Mouse (Mus musculus): ENCODE measurements around the gene 9830107B12Rik.
"Not testable (repeated sequence)": the region's sequence is repeated elsewhere in the genome, so short reads cannot be mapped to it uniquely, and the experiment has no call there.

9830107B12Rik gene

GRCm38 (mm10) chr17:48146120-48146519, at the start of gene 9830107B12Rik:
Gene 9830107B12Rik, minus strand, starts transcription at chr17:48146268.
- no peak for DNase-seq (ENCODE audit: low read depth, low spot score)

DNA sequence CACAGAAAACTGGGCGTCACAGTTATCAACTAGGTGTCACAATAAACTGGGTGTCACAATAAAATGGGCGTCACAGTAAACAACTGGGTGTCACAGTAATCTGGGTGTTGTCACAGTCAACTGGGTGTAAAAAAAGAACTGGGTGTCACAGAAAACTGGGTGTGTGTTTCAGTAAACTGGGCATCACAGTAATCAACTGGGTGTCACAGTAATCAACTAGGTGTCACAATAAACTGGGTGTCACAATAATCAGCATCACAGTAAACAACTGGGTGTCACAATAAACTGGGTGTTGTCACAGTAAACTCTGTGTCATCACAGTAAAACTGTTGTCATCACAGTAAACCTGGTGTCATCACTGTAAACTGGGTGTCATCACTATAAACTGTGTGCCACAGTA, 46.3 kb upstream of the 9830107B12Rik start:
- no peak for DNase-seq (ENCODE audit: low read depth, low spot score)

- peak; percentile 4 for DNase-seq (ENCODE audit: low read depth, low spot score)
These were observed 39.2 kb upstream of the 9830107B12Rik start for GRCm38 (mm10) chr17:48185252-48185651.

DNA sequence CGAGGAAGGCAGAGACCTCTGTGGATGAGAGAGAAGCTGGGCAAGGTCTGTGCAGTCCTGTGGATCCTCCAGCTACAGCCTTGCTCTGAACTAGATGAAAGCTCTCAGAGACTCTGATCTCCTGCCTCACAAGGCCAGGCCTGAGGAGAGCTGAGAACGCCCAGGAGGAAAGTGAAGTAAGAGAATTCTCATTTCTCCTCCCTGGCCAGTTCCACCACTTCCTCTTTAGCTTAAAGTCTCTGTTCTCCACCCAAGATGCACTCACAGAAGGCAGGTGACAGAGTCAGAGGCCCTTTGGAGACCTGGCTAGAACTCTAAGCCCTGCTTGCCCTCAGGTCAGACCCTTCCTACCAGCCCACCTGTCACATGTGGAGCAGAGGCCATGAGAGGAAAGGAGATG, 21.0 kb upstream of the 9830107B12Rik start, which contains the start of gene A530064D06Rik:
A530064D06Rik (minus strand) TSS at position 173 of the 400 bp plus-strand sequence.
- not testable (repeated sequence) for DNase-seq (ENCODE audit: low read depth, low spot score)

GRCm38 (mm10) chr17:48157382-48158076, 11.5 kb upstream of the 9830107B12Rik start:
- no peak for DNase-seq (ENCODE audit: low read depth, low spot score)

DNA sequence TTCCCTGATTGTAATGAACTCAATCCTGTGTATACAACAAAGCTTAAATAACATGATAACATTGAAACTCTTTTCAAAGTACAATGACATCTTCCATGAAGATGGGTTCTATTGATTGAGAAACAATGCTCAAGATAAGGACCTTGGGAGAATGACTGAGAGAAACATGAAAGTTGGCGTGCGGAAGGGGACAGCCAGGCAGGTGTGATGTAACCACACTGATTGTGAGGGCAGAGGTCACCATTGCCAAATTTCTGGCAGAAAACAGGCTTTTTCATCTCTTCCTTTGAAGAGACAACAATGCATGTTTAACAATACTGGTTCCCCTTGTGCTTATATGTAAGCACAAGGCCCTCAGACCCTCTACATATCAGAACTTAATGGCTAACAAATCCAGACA, 13.3 kb downstream of the 9830107B12Rik start:
- no peak for DNase-seq (ENCODE audit: low read depth, low spot score)

DNA sequence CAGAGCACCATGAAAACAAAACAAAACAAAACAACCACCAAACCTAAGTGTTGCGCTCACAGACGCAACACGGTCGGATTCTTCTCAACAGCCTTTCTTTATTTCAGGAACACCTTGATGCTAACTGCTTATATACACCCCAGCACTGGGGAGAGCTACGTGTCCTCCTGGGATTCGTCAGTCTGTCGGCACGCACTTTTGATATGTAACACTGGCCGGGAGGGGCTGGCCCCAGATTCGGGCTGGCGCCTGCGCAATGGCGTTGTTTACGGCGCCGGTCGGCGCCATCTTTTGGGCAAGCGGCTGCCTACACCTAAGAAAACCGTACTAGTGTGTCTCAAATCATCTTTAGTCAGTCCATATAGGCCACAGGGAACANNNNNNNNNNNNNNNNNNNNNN, 25.6 kb downstream of the 9830107B12Rik start:
- DNase-seq (ENCODE audit: low read depth, low spot score): no peak

DNA sequence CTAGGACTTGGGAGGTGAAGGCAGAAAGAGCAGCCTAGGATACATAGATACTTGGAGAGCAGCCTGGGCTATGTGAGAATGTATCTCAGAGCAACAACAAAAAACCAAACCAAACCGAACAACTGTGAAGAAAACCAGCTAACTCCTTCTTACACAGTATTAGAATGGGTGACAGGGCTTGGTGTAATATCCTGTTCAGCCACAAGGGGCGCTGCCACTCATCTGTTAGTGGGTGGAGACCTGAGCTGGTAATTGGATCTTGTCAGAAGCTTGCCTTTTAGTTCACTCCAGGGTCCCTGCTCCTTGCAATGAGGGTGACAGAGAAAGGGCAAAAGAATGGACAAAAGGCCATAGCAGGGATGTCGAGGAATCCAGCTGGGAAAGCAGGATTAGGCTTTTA, 26.4 kb downstream of the 9830107B12Rik start:
- DNase-seq (ENCODE audit: low read depth, low spot score): peak; percentile 78

DNA sequence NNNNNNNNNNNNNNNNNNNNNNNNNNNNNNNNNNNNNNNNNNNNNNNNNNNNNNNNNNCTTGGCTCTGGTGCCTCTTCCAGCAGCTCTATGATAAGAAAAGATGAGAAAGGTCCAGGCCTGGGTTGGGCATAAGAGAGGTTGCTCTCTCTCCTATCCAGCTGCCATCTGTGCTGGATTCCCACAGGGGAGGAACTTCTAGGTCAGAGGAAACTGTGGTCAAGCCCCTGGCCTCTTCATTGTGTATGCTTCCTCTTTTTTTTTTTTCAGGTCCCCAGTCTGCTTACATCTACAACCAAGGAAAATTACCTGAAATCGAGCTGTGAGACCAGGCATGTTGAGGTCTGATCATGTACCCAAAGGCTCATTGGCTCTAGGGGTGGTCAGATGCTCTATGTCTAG, 27.5 kb downstream of the 9830107B12Rik start:
- peak; percentile 62 for DNase-seq (ENCODE audit: low read depth, low spot score)

GRCm38 (mm10) chr17:48110547-48111287, 35.4 kb downstream of the 9830107B12Rik start:
- DNase-seq (ENCODE audit: low read depth, low spot score): peak; percentile 73

- DNase-seq (ENCODE audit: low read depth, low spot score): peak; percentile 68
These were observed 37.5 kb downstream of the 9830107B12Rik start for GRCm38 (mm10) chr17:48108520-48108919.

- peak; percentile 90 for DNase-seq (ENCODE audit: low read depth, low spot score)
These were observed 38.2 kb downstream of the 9830107B12Rik start for GRCm38 (mm10) chr17:48107862-48108261.

- peak; percentile 91 for DNase-seq (ENCODE audit: low read depth, low spot score)
These were observed 38.7 kb downstream of the 9830107B12Rik start for GRCm38 (mm10) chr17:48107333-48107732.

DNA sequence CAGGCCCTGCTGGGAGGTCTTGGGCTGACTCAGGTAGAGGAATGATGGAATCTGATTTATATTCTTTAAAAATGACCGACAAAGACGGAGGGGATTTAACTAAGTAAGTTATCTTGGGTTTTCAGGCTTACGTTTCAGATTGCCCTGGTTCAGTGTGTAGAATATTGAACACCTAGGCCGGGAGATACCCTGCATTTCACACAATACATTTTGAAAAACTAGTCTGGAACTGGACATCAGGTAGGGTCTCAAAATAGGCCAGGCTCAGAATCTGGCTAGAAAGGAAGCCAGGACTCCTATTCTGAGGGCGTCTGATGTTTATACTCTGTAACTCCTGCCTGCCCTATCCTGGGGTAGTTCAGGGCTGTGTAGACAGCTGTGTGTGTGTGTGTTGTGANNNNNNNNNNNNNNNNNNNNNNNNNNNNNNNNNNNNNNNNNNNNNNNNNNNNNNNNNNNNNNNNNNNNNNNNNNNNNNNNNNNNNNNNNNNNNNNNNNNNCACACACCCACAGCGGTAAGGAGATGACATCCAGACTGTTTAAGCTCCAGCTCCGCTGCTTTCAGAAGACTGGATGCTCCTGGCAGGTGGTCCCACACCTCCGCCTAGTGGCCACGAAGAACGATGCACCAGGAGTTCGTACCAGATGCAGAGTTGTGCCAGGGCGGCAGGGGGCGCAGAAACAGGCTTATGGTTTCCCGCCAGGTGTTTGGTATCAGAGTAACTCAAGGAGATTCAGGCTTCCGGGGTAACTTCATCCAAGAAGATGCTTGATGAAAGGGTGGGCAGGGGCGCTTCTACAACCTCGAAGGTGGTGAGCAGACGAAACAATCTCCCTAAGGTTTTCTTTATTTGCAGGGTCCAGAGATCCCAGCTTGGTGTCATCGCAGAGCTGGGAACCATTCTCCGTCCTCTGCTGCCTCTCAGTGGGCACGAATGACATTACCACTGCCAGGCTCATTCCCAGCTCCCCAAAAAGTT, 45.3 kb downstream of the 9830107B12Rik start:
- DNase-seq (ENCODE audit: low read depth, low spot score): peak; percentile 93

- DNase-seq (ENCODE audit: low read depth, low spot score): no peak
These were observed 46.8 kb downstream of the 9830107B12Rik start for GRCm38 (mm10) chr17:48099312-48099711.

GRCm38 (mm10) chr17:48098528-48098890, 47.6 kb downstream of the 9830107B12Rik start:
- DNase-seq (ENCODE audit: low read depth, low spot score): no peak

DNA sequence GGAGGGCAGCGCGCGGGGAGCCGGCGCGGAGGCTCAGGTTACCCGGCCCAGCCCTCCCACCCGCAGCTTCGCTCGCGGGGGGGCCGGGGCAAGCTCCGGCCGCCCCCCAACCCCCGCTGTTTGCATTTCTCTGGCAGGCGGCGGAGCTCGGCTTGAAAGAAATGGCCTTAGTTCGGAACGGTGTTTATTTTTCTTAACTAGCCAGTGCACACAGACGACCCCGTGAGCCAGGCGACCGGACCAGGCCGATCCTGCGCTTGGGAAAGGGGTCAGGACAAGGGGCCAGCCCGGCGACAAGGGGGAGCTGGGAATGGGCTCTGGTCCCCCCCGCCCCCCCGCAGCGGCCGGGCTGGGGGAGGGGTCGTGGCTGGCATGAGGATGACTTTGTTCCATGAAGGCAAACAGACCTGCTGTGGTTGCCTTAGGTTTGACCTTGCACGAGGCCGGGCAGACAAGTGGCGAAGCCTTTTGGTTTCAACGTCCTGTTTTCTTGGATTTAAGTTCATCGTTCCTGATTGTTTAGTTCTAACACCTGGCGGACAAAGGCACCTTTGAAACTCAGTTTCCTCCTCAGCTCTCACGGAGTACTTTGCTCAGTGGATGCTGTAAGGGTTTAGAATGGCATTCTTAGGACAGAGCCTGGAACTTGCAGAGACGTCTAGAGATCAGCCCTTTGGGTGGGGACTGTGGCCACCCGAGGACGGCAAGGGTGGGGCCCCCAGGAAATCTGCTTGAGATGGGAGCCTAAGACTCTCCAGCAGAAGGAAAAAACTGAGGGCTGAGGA, 48.1 kb downstream of the 9830107B12Rik start:
- peak; percentile 75 for DNase-seq (ENCODE audit: low read depth, low spot score)

DNA sequence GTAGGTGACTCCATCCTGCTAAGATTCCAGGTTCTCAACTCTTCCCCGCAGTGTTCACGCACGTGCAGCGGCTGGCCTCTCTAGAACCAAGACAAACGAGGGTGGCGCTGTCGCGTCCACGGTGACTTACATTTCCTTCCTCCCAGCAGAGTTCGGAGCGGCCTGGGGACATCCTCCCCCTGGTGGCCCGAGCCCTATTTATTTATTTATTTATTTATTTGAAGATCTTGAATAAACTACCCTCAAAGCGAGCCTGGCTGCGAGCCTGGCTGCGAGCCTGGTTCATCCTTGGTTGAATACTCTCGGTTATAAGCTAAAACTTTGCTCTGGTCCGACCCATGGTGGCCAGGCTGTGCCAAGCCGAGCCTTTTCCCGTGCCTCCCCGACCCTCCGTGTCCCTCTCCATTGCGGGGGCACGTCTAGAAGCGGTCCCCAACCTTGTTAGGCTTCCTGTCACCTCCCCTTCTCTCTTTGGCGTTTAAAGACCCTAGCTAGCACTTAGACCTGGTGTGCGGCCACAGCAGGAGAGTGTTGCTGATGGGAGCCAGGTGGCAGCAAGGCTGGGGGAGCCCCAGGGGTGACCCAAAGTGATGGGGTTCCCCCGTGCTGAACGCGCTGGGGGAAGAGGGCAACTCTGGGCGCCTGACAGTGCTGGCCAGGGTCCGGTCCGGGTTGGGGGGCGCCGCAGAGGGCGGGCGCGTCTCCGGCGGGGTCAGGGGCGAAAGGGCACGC, 48.9 kb downstream of the 9830107B12Rik start:
- peak; percentile 83 for DNase-seq (ENCODE audit: low read depth, low spot score)

- no peak for DNase-seq (ENCODE audit: low read depth, low spot score)
These were observed 49.7 kb downstream of the 9830107B12Rik start for GRCm38 (mm10) chr17:48096321-48096720.

GRCm38 (mm10) chr17:48095718-48096121, 50.3 kb downstream of the 9830107B12Rik start:
- no peak for DNase-seq (ENCODE audit: low read depth, low spot score)

Data from A20 (cell line).